Mouse (Mus musculus) forebrain, postnatal 0 days (tissue): ENCODE measurements around the gene Ankrd65. TPM values are rescaled to one million over a fixed set of nuclear protein-coding genes. Genes with fewer than 3 reads are reported as not detected.
A peak's percentile ranks its signal among the peaks of the same experiment; 100 is the strongest.

Source experiments
- ATAC-seq: fragments of 200-750 bp; cut with Nextera tagmentation; 2 replicates; pipeline ENCODE4 v1.8.0; 2017; ENCODE audit warnings: mild to moderate bottlenecking, moderate library complexity
- DNase-seq: peaks from one replicate; pipeline ENCODE4 v3.0.0-alpha.2; 2015
- H3K27ac ChIP-seq: fragments of 300-500 bp; sonication (generic); 2 replicates; pipeline ENCODE4 v1.5.1; 2014; ENCODE audit warnings: low read depth, mild to moderate bottlenecking, antibody characterized with exemption, low read length, moderate library complexity, mixed read lengths
- H3K27me3 ChIP-seq: fragments of 300-500 bp; sonication (generic); 2 replicates; pipeline ENCODE4 v1.6.1; 2014; ENCODE audit warnings: mild to moderate bottlenecking, low read length, mixed read lengths; ENCODE audit not compliant: insufficient read depth
- H3K36me3 ChIP-seq: fragments of 300-500 bp; sonication (generic); 2 replicates; pipeline ENCODE4 v1.6.1; 2014; ENCODE audit warnings: mild to moderate bottlenecking, moderate library complexity; ENCODE audit not compliant: insufficient read depth
- H3K4me1 ChIP-seq: fragments of 300-500 bp; sonication (generic); 2 replicates; pipeline ENCODE4 v1.6.1; 2014; ENCODE audit warnings: antibody characterized with exemption; ENCODE audit not compliant: insufficient read depth
- H3K4me2 ChIP-seq: fragments of 300-500 bp; sonication (generic); 2 replicates; pipeline ENCODE4 v1.6.1; 2014; ENCODE audit warnings: low read depth, mild to moderate bottlenecking, moderate library complexity
- H3K4me3 ChIP-seq: fragments of 300-500 bp; sonication (generic); 2 replicates; pipeline ENCODE4 v1.5.1; 2014; ENCODE audit warnings: low read depth, low read length, mixed read lengths
- H3K9ac ChIP-seq: fragments of 300-500 bp; sonication (generic); 2 replicates; pipeline ENCODE4 v1.6.1; 2014; ENCODE audit warnings: mild to moderate bottlenecking
- H3K9me3 ChIP-seq: fragments of 300-500 bp; sonication (generic); 2 replicates; pipeline ENCODE4 v1.6.1; 2016; ENCODE audit warnings: low read length
- CTCF ChIP-seq: sonication (generic); IDR thresholded peaks from 2 replicates; pipeline ENCODE4 v1.5.1; 2016; ENCODE audit warnings: antibody characterized with exemption, control low read depth, low read depth
- WGBS: fragments of 180-500 bp; shearing (Covaris S2); extraction: QIAGEN DNeasy Blood & Tissue Kit; methylation state at CpG from one replicate; pipeline ENCODE4 v1.1.7; 2014; 5-methylcytosine and 5-hydroxymethylcytosine counted together
- polyA plus RNA-seq: library from polyadenylated mRNA; unstranded; fragments of >200 nt; fragmentation: Nextera tagmentation; extraction: Ambion mirVana; gene quantifications from 2 replicates; pipeline ENCODE4 v1.2.1, GENCODE M21; 2015
- total RNA-seq: library from RNA; depleted of rRNA; stranded (reverse); fragments of >200 nt; gene quantifications from 2 replicates; pipeline ENCODE4 v1.2.3, GENCODE M21; 2014

Gene Ankrd65
- total and polyA plus RNA-seq, 2 experiments from 2014 or later: not detected

DNA sequence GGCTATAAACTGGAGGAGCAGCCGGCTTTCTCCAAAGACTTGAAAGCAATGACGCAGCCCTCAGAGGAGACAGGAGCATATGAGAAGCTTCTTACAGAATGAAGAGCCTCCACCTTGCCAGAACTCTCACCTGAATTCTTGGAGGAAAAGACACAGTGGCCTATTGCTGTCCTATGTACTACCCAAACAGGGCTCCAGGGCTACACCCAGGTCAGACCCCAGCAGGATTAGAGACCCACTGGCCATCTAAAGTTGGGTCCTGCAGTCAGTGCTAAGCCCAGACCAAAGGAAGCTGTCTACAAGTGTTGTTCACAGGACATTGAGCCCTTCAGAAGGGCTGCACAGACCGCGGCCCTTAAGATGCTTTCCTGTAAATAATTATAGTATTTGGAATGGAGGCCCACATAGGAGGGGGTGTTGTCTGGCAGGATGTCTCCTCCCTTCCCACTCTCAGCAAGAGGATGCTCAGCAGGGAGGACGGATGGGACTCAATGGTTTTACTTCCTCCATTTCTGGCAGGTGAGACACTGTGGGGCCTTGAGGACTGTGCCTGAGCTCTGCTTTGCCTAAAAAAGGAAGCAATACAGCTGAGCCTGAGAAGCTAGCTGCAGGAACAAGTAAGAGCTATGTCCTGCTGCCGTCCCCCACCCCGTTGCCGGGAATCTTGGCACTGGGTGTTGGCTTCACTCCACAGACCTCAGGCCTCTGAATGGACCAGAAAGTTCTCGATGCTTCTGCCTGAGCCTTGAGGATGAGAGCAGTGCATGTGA is 15.1 kb upstream of the Ankrd65 start:
- Histone ChIP-seq H3K27me3 (no peaks in the 10 kb centered on the region), H3K4me3 (peak overlapping the region; percentile 43), H3K27ac (peak overlapping the region; percentile 64), H3K4me2 (peak overlapping the region; percentile 87), H3K9ac (peak overlapping the region; percentile 51), H3K9me3 (no peaks in the 10 kb centered on the region), H3K36me3 (no peaks in the 10 kb centered on the region), H3K4me1 (peaks cover 10% of the 10 kb centered on the region)
- peak; percentile 14 for DNase-seq
- 38% methylated on average over 9 of the region's 9 CpGs for WGBS
- ATAC-seq: no peak
- no peak for TF ChIP-seq CTCF

DNA sequence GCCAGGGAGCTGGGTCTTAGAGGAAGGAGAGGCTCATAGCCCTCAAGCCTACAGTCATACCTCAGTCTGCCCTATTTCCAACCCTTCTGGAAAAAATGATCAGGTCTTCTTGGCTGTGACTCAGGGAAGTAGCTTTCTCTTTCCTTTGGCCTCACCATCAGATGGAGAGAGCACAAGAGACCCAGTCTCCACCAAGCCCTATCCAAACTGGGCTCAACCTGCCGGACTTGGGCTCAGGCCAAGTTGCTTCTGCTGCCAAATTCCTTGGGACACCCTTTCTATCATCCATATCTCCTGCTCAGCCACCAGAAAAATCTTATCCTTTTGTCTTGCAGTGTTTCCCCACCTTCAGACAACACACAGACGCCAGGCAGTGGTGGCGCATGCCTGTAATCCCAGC is 14.4 kb upstream of the Ankrd65 start:
- Histone ChIP-seq H3K9ac (no peak overlapping the region), H3K9me3 (no peaks in the 10 kb centered on the region), H3K4me1 (peaks cover 10% of the 10 kb centered on the region), H3K27ac (no peak overlapping the region), H3K36me3 (no peaks in the 10 kb centered on the region), H3K4me2 (no peak overlapping the region), H3K27me3 (no peaks in the 10 kb centered on the region), H3K4me3 (no peak overlapping the region)
- 55% methylated on average over 3 of the region's 3 CpGs for WGBS
- ATAC-seq (no peak), DNase-seq (no peak)
- TF ChIP-seq CTCF: no peak

DNA sequence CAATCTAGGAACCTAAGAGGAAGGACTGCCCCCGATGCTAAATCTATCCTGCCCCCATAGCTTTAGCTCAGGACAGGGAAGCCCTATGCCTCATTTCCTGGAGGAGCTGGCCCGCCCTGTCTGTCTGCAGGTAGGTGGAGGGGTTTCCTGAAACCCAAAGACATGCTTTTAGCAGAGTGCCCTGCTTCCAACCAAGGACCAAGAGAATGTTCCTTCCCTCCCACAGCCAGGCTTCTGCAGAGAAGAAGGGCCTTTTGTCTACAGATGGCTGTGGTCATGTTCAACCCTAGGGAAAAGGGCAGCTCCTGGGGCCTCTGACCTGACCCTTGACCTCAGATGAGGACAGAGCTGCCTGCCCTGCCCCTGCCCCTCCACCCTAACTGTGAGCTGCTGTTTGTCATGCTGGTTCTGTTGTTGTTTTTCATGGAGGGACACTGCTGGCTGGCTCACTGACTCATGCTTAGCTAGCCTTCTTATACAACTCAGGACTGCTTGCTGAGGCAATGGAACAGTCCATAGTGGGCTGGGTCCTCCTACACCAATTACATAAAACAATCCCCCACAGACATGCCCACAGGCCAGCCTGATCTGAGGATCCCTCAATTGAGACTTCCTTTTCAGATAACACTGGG is 13.4 kb upstream of the Ankrd65 start:
- DNase-seq: no peak
- Histone ChIP-seq H3K4me2 (no peak overlapping the region), H3K27me3 (no peaks in the 10 kb centered on the region), H3K36me3 (no peaks in the 10 kb centered on the region), H3K4me1 (peaks cover 10% of the 10 kb centered on the region), H3K9me3 (no peaks in the 10 kb centered on the region), H3K27ac (no peak overlapping the region), H3K4me3 (no peak overlapping the region), H3K9ac (no peak overlapping the region)
- TF ChIP-seq CTCF: no peak
- ATAC-seq: no peak
- 71% methylated on average over 2 of the region's 2 CpGs for WGBS

DNA sequence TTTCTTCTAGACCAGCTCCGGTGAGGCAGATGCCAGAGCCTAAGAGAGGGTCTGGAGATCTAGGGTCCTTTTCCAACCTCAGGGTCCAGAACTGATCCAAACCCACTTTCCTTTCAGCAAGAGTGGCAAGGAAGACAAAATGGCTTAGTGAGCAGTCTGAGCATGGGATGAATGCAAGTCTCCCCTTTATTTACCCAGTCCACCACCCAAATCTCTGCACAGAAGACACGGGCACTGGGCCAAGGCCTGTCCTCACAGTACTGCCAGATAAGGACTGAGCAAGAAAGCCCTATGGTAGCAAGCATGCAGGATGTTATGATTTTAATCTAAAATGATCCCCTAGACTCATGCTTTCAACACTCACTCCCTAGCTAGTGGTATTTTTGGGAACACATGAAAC is 12.4 kb upstream of the Ankrd65 start:
- no peak overlapping the region for H3K9ac ChIP-seq
- H3K9me3 ChIP-seq: no peaks in the 10 kb centered on the region
- no peak overlapping the region for H3K4me3 ChIP-seq
- no peak overlapping the region for H3K4me2 ChIP-seq
- no peaks in the 10 kb centered on the region for H3K27me3 ChIP-seq
- peaks cover 10% of the 10 kb centered on the region for H3K4me1 ChIP-seq
- no peak overlapping the region for H3K27ac ChIP-seq
- TF ChIP-seq CTCF: no peak
- DNase-seq (no peak), ATAC-seq (no peak)
- no peaks in the 10 kb centered on the region for H3K36me3 ChIP-seq
- WGBS: 85% methylated on average over 2 of the region's 2 CpGs

DNA sequence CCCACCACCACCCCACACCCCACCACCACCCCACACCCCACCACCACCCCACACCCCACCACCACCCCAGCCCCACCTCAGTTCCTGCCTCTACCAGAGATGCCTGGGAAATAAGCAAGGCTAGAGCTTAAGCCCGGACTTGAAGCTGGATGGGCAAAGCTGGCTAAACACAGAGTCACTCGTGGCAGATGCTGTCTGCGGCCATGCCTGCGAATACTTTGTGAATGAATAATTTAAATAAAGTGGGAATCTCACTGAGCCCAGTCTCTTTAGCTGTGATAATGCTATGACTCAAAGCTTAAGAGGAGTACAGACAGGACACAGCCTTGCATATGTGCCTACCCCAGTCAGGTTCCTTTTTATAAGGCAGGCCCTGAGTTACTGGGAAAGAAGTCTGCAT is 10.7 kb upstream of the Ankrd65 start:
- TF ChIP-seq CTCF: no peak
- DNase-seq (no peak), ATAC-seq (no peak)
- Histone ChIP-seq H3K4me3 (no peak overlapping the region), H3K4me2 (no peak overlapping the region), H3K27ac (no peak overlapping the region), H3K27me3 (no peaks in the 10 kb centered on the region), H3K4me1 (peaks cover 11% of the 10 kb centered on the region), H3K9ac (no peak overlapping the region), H3K9me3 (no peaks in the 10 kb centered on the region), H3K36me3 (no peaks in the 10 kb centered on the region)
- WGBS: 84% methylated on average over 4 of the region's 4 CpGs

DNA sequence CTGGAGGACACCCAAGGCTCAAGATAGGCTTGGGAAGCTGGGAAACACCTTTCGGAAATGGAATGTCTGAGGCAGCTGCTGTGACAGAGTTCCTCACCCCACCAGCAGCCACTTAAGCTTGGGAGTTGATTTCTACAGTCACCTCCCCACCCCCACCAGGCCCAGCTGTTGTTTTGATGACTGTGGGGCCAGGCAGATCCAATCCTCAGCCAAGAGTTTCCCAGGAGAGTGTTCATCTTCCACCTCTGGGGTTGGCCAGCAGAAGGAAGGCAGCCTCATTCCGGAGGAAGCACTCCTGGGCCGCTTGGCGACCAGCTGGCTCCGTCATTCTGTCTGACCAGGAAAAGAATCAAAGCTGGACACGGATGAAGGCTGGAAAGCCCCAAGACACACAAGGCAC is 9.3 kb upstream of the Ankrd65 start:
- no peaks in the 10 kb centered on the region for H3K36me3 ChIP-seq
- TF ChIP-seq CTCF: no peak
- no peaks in the 10 kb centered on the region for H3K27me3 ChIP-seq
- no peak overlapping the region for H3K4me3 ChIP-seq
- no peak overlapping the region for H3K27ac ChIP-seq
- H3K9ac ChIP-seq: no peak overlapping the region
- H3K4me2 ChIP-seq: no peak overlapping the region
- 50% methylated on average over 6 of the region's 6 CpGs for WGBS
- ATAC-seq: no peak
- H3K9me3 ChIP-seq: no peaks in the 10 kb centered on the region
- peaks cover 2% of the 10 kb centered on the region; the same call in 1 of the 2 replicates for H3K4me1 ChIP-seq
- DNase-seq: no peak

DNA sequence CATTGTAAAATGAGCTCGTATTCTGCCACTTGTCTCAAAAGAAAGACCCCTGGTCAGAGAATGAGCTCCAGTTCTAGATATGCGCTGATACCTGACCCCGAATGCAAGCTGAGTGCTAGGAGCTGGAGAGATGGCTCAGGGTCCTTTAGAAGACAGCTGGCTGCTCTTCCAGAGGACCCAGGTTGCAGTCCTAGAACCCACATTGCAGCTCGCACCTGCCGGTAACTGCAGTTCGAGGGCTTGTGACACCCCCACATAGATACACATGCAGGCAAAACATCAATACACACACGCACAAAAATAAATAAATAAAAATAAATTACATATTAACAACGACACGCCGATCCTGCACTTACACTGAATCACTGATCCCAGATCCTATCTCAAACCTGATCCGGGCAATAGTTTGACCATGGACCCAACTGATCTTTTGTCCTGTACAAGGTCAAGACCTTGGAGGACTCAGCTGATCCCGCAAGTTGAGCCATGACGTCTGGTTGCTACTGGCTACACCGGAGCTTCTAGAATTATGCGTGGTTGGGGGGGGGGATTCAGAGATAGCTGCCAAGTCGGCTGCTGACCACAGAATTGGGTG is 6.7 kb upstream of the Ankrd65 start:
- no peak for TF ChIP-seq CTCF
- Histone ChIP-seq H3K9ac (peak overlapping the region; percentile 96), H3K4me1 (peaks cover 2% of the 10 kb centered on the region; the same call in 1 of the 2 replicates), H3K4me3 (peak overlapping the region; percentile 64), H3K27me3 (no peaks in the 10 kb centered on the region), H3K9me3 (no peaks in the 10 kb centered on the region), H3K36me3 (no peaks in the 10 kb centered on the region), H3K4me2 (peak overlapping the region; percentile 76), H3K27ac (peak overlapping the region; percentile 88)
- peak; percentile 5; the same call in 1 of the 2 replicates for ATAC-seq
- DNase-seq: no peak
- 35% methylated on average over 16 of the region's 16 CpGs for WGBS
